Comparison of ENCODE assay signal across 15 mouse cellular contexts in genomic region chr9:21627145-21627795, GRCm38 (mm10). TPM values are rescaled to one million over a fixed set of nuclear protein-coding genes. Genes with fewer than 3 reads are reported as not detected.
DNase-seq lines count a peak whose midpoint lies in the region; ATAC-seq lines count a peak whose summit lies in the region.
"Had no signal": no experiment of that assay in that cellular context is flagged by ENCODE, and none has a peak within 500 bp of the region (broad histone marks: within the 10 kb centered on the region; RNA-seq: fewer than 3 reads in every experiment).

No protein-coding gene starts in this region.

- peak; percentile 64 for DNase-seq in forebrain, embryonic 14.5 days (ENCODE audit: low spot score)
- DNase-seq in kidney, postnatal 10 days = no peak
- peak; percentile 27 to 37 for DNase-seq in B cell, adult 2 months
- peak; percentile 52 for DNase-seq in splenic B cell, adult 2 months (ENCODE audit: low read depth, low spot score)
- DNase-seq in adrenal gland, postnatal 10 days = no peak
- DNase-seq in gastrocnemius, postnatal 4 days (ENCODE audit: low spot score in 2 of 2) = no peak
- DNase-seq: cerebellum, adult 9-11 months; heart, adult 2 months; heart, postnatal 4 days; kidney, adult 2 months; right cerebral cortex, postnatal 14 days had no signal

- no peak overlapping the region for H3K4me3 ChIP-seq in forebrain, embryonic 14.5 days (ENCODE audit: low read depth, low read length)
- H3K4me3 ChIP-seq in forebrain, embryonic 16.5 days (replicated peaks; ENCODE audit: low read length) = no peak overlapping the region
- no peak overlapping the region for H3K4me3 ChIP-seq in kidney, embryonic 15.5 days (replicated peaks)
- H3K4me3 ChIP-seq: heart, adult 2 months; limb, embryonic 12.5 days had no signal

- H3K4me2 ChIP-seq in forebrain, embryonic 14.5 days (ENCODE audit: low read length) = no peak overlapping the region
- H3K4me2 ChIP-seq in forebrain, embryonic 16.5 days (ENCODE audit: low read length) = no peak overlapping the region
- H3K4me2 ChIP-seq in kidney, embryonic 15.5 days = no peak overlapping the region
- H3K4me2 ChIP-seq: limb, embryonic 12.5 days had no signal

- ATAC-seq in forebrain, embryonic 14.5 days = no peak
- no peak for ATAC-seq in forebrain, embryonic 16.5 days
- ATAC-seq in kidney, embryonic 15.5 days (replicated peaks; ENCODE audit: low FRiP score) = no peak

- H3K9ac ChIP-seq in forebrain, embryonic 14.5 days (ENCODE audit: low read length) = no peak overlapping the region
- no peak overlapping the region for H3K9ac ChIP-seq in forebrain, embryonic 16.5 days (replicated peaks; ENCODE audit: low read depth, low read length)
- no peak overlapping the region for H3K9ac ChIP-seq in kidney, embryonic 15.5 days
- H3K9ac ChIP-seq: limb, embryonic 12.5 days had no signal

- peaks cover 6% of the 10 kb centered on the region for H3K4me1 ChIP-seq in forebrain, embryonic 14.5 days (ENCODE audit: control insufficient read depth, insufficient read depth, low read length)
- peaks cover 20% of the 10 kb centered on the region for H3K4me1 ChIP-seq in forebrain, embryonic 16.5 days (replicated peaks; ENCODE audit: control insufficient read depth, insufficient read depth, low read length)
- H3K4me1 ChIP-seq in kidney, embryonic 15.5 days = no peaks in the 10 kb centered on the region

- 0 out of 2 replicates have a peak overlapping the region, but pooled peaks have one; percentile 14 for H3K27ac ChIP-seq in forebrain, embryonic 14.5 days (ENCODE audit: low read depth, low read length)
- no peak overlapping the region for H3K27ac ChIP-seq in forebrain, embryonic 16.5 days (ENCODE audit: low read length)
- 0 out of 2 replicates have a peak overlapping the region, but pooled peaks have one; percentile 13 for H3K27ac ChIP-seq in kidney, embryonic 15.5 days
- H3K27ac ChIP-seq: heart, adult 2 months; limb, embryonic 12.5 days; macrophage had no signal

- 45% methylated on average over 5 of the region's 5 CpGs for WGBS in forebrain, embryonic 14.5 days
- 36% methylated on average over 5 of the region's 5 CpGs for WGBS in forebrain, embryonic 16.5 days
- 62% methylated on average over 5 of the region's 5 CpGs for WGBS in kidney, embryonic 15.5 days

- H3K9me3 ChIP-seq in forebrain, embryonic 14.5 days (replicated peaks; ENCODE audit: control insufficient read depth, low read length) = no peaks in the 10 kb centered on the region
- H3K9me3 ChIP-seq in forebrain, embryonic 16.5 days (ENCODE audit: control insufficient read depth, low read length) = no peaks in the 10 kb centered on the region
- no peaks in the 10 kb centered on the region for H3K9me3 ChIP-seq in kidney, embryonic 15.5 days (replicated peaks)
- H3K9me3 ChIP-seq: limb, embryonic 12.5 days had no signal

- H3K27me3 ChIP-seq in forebrain, embryonic 14.5 days (replicated peaks; ENCODE audit: control insufficient read depth, insufficient read depth, low read length) = no peaks in the 10 kb centered on the region
- no peaks in the 10 kb centered on the region for H3K27me3 ChIP-seq in forebrain, embryonic 16.5 days (replicated peaks; ENCODE audit: control insufficient read depth, insufficient read depth, low read length)
- no peaks in the 10 kb centered on the region for H3K27me3 ChIP-seq in kidney, embryonic 15.5 days
- no peaks in the 10 kb centered on the region for H3K27me3 ChIP-seq in splenic B cell, adult 2 months (ENCODE audit: control insufficient read depth, insufficient read depth, low read length, poor library complexity, severe bottlenecking)
- H3K27me3 ChIP-seq: limb, embryonic 12.5 days had no signal

- peaks cover 8% of the 10 kb centered on the region; the same call in 1 of the 2 replicates for H3K36me3 ChIP-seq in forebrain, embryonic 14.5 days (ENCODE audit: control insufficient read depth, insufficient read depth, low read length)
- H3K36me3 ChIP-seq in forebrain, embryonic 16.5 days (ENCODE audit: control insufficient read depth, insufficient read depth) = 0 out of 2 replicates have a peak, but pooled peaks cover 2% of the 10 kb centered on the region
- H3K36me3 ChIP-seq in kidney, embryonic 15.5 days = peaks cover 10% of the 10 kb centered on the region
- no peaks in the 10 kb centered on the region for H3K36me3 ChIP-seq in splenic B cell, adult 2 months (ENCODE audit: control insufficient read depth, insufficient read depth, low read length, poor library complexity, severe bottlenecking)

RNA-seq across cellular contexts. Expression of gene Smarca4, which starts 11.3 kb away (rescaled TPM):
- 128 and 153 TPM in 2 replicates for polyA plus RNA-seq in forebrain, embryonic 14.5 days (2014; fragmentation: Nextera tagmentation; extraction: Ambion mirVana)
- 162 and 165 TPM in 2 replicates for polyA plus RNA-seq in forebrain, embryonic 16.5 days (2015; fragmentation: Nextera tagmentation; extraction: Ambion mirVana)
- polyA plus RNA-seq in kidney, embryonic 15.5 days (2015; fragmentation: Nextera tagmentation; extraction: Ambion mirVana) = 91.0 and 101 TPM in 2 replicates
- total RNA-seq in adrenal gland, postnatal 10 days (2021) = 10 to 100 TPM; 58.7 to 64.8 TPM
- total RNA-seq in gastrocnemius, postnatal 4 days (2021) = 10 to 100 TPM; 65.7 to 66.7 TPM

RNA-seq across cellular contexts. Expression of gene Yipf2, which starts 34.6 kb away (rescaled TPM):
- 16.9 and 18.2 TPM in 2 replicates for polyA plus RNA-seq in forebrain, embryonic 14.5 days (2014; fragmentation: Nextera tagmentation; extraction: Ambion mirVana)
- 22.7 and 24.8 TPM in 2 replicates for polyA plus RNA-seq in forebrain, embryonic 16.5 days (2015; fragmentation: Nextera tagmentation; extraction: Ambion mirVana)
- 29.7 and 32.7 TPM in 2 replicates for polyA plus RNA-seq in kidney, embryonic 15.5 days (2015; fragmentation: Nextera tagmentation; extraction: Ambion mirVana)
- total RNA-seq in adrenal gland, postnatal 10 days (2021) = 10 to 100 TPM; 22.9 to 25.1 TPM
- total RNA-seq in gastrocnemius, postnatal 4 days (2021) = 1 to 10 TPM; 5.3 to 6.1 TPM

RNA-seq across cellular contexts. Expression of gene Timm29, which starts 34.7 kb away (rescaled TPM):
- 67.3 and 68.4 TPM in 2 replicates for polyA plus RNA-seq in forebrain, embryonic 14.5 days (2014; fragmentation: Nextera tagmentation; extraction: Ambion mirVana)
- 58.2 and 58.4 TPM in 2 replicates for polyA plus RNA-seq in forebrain, embryonic 16.5 days (2015; fragmentation: Nextera tagmentation; extraction: Ambion mirVana)
- 28.4 and 28.6 TPM in 2 replicates for polyA plus RNA-seq in kidney, embryonic 15.5 days (2015; fragmentation: Nextera tagmentation; extraction: Ambion mirVana)
- total RNA-seq in adrenal gland, postnatal 10 days (2021) = 10 to 100 TPM; 46.3 to 48.3 TPM
- total RNA-seq in gastrocnemius, postnatal 4 days (2021) = 10 to 100 TPM; 46.6 to 51.3 TPM

Comparison
In these comparisons a context has a peak if more than half of its experiments do, and no peak if none do; other contexts are left out.
1. DNase-seq: peak in forebrain, embryonic 14.5 days (single experiment), B cell, adult 2 months (2 of 2) and splenic B cell, adult 2 months (single experiment); none in kidney, postnatal 10 days (single experiment), adrenal gland, postnatal 10 days (single experiment) and gastrocnemius, postnatal 4 days (0 of 2).